Mouse (Mus musculus): ENCODE results near the gene Mrpl22.
"Not testable (repeated sequence)": the region's sequence is repeated elsewhere in the genome, so short reads cannot be mapped to it uniquely, and the experiment has no call there.

The Mrpl22 gene

DNA sequence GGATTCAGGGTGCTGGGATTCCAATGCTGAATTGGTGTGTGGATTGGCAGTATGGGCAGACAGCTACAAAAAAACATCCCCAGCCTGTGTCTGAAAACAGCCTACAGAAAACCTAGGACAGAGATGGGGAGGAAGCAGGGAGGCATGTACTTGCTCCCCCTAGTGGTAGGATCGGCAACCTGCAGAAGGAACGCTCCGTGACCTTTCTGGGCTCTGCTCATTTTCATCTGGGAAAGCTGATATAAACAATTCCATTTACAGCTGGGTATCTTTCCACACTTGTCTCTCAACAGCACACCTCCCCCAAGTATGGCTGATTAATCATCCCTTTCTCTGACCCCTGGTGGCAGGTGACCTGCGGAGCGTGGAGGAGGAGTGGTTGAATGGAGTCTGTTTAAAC, 54.2 kb downstream of the Mrpl22 start:
- in situ Hi-C loops (cut with MboI, MseI), result no loop called here

GRCm38 (mm10) chr11:58226425-58226824, 55.0 kb downstream of the Mrpl22 start:
- in situ Hi-C loops (cut with MboI, MseI), result no loop called here

DNA sequence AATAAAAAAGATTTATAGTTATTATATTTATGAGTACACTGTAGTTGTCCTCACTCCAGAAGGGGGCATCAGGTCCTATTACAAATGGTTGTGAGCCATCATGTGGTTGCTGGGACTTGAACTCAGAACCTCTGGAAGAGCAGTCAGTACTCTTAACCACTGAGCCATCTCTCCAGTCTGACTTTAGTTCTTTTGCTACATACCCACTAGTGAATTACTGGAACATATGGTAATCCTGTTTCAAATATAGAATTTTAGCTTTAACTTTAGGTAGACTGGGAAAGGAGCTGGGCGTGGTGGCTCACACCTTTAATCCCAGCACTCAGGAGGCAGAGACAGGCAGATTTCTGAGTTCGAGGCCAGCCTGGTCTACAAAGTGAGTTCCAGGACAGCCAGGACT, 56.6 kb downstream of the Mrpl22 start:
- in situ Hi-C loops (cut with MboI, MseI), result not testable (repeated sequence)

All from regulatory T cell (primary cell).